Mouse (Mus musculus): ENCODE data around the gene Muc16.
A peak's percentile ranks its signal among the peaks of the same experiment; 100 is the strongest.

The Muc16 gene

DNA sequence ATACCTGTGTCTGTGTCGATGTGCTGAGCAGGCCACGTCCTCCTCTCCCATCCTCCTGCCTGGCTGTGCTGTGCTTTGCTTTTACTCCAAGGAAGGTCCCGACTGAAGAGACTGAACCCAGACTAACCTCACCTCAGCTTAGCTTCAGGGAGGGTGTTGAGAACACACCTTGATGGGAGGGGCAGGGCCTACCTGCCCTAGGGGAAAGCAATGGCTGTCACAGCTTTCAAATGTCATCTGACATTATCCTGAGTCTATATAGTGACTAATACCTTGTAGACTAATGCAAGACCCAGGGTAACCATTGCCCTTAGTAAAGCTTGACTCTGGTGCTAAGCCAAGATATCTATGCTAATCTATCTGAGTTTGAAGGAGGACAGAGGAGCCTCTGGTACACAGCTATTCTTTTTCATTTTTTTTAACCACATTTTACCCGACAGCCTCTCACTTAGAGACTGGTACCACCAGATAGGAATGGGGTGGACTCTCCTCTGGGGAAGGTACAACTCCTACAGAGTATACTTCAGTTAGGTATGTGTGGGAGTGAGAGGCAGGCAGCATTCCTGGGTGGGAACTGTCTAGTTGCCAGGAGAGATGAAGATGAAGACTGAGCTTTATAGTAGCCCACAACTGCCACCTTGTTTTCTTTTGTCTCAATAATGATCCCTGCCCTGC is at the start of gene Muc16:
Gene Muc16 (minus strand): TSS at position 51 of the 675 bp plus-strand sequence.
- no peak for DNase-seq (ENCODE audit: low spot score)

DNA sequence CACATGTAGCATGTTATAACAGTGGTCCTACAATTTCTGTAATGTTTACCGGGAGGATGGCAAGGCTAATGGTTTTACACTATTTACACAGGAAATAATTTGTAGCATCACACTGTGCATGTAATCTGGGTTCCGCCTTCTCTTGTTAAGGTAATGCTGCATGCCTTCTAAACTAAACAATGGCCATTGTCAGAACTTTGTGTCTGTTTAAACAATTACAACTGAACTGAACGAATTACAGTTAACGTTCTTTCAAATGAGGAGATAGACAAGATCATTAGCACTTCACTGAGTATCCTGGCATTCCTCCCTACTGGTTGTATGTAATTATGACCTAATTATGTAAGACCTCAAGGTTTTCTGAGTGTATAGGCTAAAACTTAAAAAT is 48.4 kb upstream of the Muc16 start:
- no peak for DNase-seq (ENCODE audit: low spot score)

- no peak for DNase-seq (ENCODE audit: low spot score)
Measured at GRCm38 (mm10) chr9:18721931-18722711, 47.8 kb upstream of the Muc16 start.

DNA sequence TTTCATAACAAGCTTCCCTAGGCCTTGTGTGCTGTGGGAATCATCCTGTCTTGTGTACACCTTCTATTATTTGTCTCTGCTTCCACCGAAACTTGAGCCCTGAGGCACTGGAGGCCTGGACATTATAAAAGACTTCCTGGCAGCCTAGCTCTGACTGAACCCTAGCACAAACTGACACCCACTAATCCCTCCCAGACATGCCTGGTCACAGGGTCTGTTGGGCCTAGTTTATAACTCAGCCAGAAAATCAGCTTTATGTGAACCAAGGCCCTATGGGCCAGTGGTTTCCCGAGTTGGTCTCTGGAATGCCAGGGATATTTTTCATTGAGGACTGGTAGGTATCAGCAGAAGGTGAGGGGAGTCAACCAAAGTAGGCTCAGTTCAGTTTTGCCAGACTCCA is 46.7 kb upstream of the Muc16 start:
- DNase-seq (ENCODE audit: low spot score), result no peak

DNA sequence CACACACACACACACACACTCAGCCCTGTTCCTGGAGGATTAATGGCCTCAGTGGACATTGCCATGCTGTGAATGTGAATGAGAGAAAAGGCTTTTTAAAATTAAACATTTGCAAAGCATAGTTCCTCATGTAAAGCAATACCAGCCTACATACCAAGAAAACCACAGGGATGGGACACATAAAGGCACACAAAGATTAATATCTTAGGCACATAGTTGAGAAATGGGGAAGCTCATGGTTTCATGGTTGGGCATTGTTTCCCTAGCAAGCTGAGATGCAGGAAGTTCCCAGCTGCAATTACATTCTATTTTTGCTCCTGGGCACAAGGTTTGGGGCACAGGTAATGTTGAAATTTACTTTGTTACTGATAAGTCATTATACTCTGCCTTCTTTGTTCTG is 31.3 kb upstream of the Muc16 start:
- DNase-seq (ENCODE audit: low spot score), result no peak

DNA sequence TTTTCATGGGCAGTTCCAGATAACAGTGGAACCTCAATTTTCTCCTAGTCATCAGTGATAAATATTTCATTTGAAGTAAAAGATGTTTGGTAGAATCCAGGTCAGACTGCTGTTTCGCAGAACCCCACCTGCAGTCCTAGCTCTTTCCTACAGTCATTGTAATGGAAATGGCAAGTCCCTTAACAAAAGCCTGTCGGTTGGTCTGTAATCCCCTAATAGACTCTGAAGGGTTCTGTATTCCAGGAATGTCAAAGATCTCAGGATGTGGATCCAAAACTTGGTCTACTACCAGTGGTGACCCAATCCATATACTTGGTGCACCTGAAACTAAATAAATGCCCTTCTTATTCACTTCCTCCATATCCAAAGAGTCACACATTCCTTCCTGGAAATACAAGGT is 76.0 kb downstream of the Muc16 start:
- DNase-seq (ENCODE audit: low spot score), result no peak

GRCm38 (mm10) chr9:18508098-18508497 is 166.2 kb downstream of the Muc16 start:
- no peak for DNase-seq (ENCODE audit: low spot score)

GRCm38 (mm10) chr9:18478168-18478567 is 196.2 kb downstream of the Muc16 start, which contains the start of the genes Zfp558 and Mbd3l1:
Gene Zfp558 (minus strand): TSS chr9:18478268.
Gene Mbd3l1 (plus strand): TSS chr9:18478359.
- no peak for DNase-seq (ENCODE audit: low spot score)

DNA sequence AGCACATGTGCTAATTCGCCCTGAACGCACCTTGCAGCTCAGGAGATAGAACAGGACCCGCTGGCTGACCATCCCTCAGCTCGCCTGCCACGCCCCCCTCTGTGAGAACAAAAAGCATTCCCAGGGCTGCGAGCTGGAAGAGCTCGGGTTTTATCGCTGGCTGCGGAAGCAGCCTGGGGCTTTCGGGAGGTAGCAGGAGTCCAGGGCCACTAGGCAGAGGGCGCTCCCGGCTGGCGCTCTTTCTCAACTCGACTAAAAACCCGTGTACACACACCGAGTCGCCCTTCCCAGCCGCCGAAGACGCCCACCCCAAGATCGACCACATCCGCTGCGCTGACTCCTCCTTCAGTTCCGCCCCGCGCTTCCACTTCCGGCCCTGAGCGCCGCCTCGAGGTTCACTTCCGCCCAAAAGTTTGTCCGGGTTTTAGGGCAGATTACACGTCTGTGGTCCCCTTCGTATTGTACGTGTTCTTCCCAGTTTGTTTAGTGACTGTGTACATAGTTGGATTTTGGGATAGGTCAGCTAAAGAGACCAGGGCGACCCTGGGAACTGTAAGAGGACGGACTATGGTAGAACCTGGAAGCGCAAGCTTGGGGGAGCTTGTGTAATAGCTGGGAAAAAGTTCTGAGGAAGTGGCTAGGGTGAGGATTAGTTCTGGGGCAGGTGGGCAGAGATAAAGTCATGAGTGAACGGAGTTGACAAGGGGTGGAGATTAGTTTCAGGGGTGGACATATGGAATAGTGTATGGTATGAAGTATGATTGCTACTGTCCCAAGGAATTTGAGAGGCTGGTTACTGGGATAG is 200.8 kb downstream of the Muc16 start:
- peak; percentile 28 for DNase-seq (ENCODE audit: low spot score)

DNA sequence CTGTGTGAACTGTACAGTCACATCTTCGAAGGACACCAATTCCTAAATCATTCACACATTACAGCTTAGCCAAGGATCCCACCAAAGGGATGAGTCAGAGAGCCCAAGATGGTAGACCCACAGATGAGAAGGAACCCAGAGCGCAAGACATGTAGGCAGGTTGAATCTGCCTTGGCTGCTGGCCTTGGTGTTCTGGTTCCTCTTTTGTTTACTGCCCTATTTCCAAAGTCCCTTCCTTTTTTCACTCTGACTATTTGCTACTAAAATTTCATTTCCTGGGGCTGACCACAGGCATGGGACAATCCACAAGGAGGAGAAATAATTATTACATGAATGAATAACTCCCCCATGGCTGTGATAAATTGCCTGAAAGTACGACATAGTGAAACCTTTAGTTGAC is 206.3 kb downstream of the Muc16 start:
- no peak for DNase-seq (ENCODE audit: low spot score)

DNA sequence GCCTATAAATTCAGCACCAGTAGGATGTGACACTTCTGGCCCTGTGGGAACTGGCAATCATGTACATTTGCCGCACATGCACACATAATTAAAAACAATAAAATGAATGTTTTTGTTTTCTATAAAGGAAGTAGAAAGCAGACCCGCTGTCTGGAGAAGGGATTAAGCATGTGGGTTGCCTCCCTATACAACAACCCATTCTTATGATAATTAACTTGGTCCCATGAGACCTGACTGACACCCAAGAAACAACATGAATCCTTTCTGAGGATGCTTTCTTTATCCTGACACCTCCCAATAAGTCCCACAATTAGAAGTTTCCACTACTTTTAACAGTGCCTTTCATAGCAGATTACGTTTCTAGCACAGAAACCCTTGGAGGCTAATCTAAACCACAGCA is 207.0 kb downstream of the Muc16 start:
- DNase-seq (ENCODE audit: low spot score), result no peak

DNA sequence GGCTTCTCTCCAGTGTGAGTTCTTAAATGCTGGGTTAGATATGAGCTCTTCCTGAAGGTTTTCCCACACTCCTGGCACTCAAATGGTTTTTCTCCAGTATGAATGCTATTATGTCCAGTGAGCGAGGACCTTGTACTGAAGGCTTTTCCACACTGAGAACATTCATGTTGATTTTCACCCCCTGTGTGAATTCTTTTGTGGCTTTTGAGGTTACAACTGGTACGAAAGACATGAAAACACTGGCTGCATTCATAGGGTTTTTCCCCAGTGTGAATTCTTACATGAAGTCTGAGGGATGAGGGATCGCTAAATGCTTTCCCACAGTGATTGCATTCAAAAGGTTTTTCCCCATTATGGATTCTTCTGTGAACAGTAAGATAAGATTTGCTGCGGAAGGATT is 217.8 kb downstream of the Muc16 start:
- no peak for DNase-seq (ENCODE audit: low spot score)
